25 mouse cellular contexts compared by ENCODE assay signal in the genomic region with DNA sequence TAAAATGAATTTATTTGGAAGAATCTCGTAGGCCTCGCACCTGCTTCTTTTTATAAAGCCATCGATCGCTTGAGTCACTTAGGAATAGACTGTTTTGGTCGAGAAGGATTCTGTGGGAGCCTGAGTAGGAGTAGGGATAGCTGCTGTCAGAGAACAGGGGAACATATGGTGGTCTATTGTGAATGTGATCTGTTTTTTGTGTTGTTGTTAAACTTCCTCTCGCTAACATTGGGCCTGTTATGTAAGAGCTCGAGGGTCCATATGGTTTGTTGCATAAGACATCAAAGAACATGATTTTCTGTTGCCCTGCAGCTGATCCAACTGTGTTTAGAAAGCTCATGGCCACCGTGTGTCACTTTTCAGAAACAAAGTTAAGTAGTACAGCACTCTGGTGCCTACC.
A peak's percentile ranks its signal among the peaks of the same experiment; 100 is the strongest.
DNase-seq lines count a peak whose midpoint lies in the region; ATAC-seq and TF ChIP-seq lines count a peak whose summit lies in the region.
"Had no signal": no experiment of that assay in that cellular context is flagged by ENCODE, and none has a peak within 500 bp of the region (broad histone marks: within the 10 kb centered on the region; RNA-seq: fewer than 3 reads in every experiment).

No protein-coding gene starts in this region.

- no peaks in the 10 kb centered on the region for H3K36me3 ChIP-seq in forebrain, embryonic 14.5 days (ENCODE audit: control insufficient read depth, insufficient read depth, low read length)
- H3K36me3 ChIP-seq in forebrain, embryonic 16.5 days (ENCODE audit: control insufficient read depth, insufficient read depth), result no peaks in the 10 kb centered on the region
- H3K36me3 ChIP-seq: embryonic facial prominence, embryonic 12.5 days; forebrain, embryonic 12.5 days; heart, embryonic 12.5 days; hindbrain, embryonic 10.5 days; intestine, embryonic 15.5 days; midbrain, embryonic 15.5 days; neural tube, embryonic 12.5 days; stomach, embryonic 15.5 days had no signal

- peaks cover under 1% of the 10 kb centered on the region; the same call in 1 of the 2 replicates for H3K4me1 ChIP-seq in forebrain, embryonic 14.5 days (ENCODE audit: control insufficient read depth, insufficient read depth, low read length)
- H3K4me1 ChIP-seq in forebrain, embryonic 16.5 days (replicated peaks; ENCODE audit: control insufficient read depth, insufficient read depth, low read length), result peaks cover under 1% of the 10 kb centered on the region
- H3K4me1 ChIP-seq: embryonic facial prominence, embryonic 12.5 days; forebrain, embryonic 12.5 days; intestine, embryonic 15.5 days; midbrain, embryonic 15.5 days; neural tube, embryonic 12.5 days; stomach, embryonic 15.5 days had no signal

- no peaks in the 10 kb centered on the region for H3K9me3 ChIP-seq in forebrain, embryonic 14.5 days (replicated peaks; ENCODE audit: control insufficient read depth, low read length)
- no peaks in the 10 kb centered on the region for H3K9me3 ChIP-seq in forebrain, embryonic 16.5 days (ENCODE audit: control insufficient read depth, low read length)
- H3K9me3 ChIP-seq: embryonic facial prominence, embryonic 12.5 days; forebrain, embryonic 12.5 days; heart, embryonic 12.5 days; hindbrain, embryonic 10.5 days; intestine, embryonic 15.5 days; midbrain, embryonic 15.5 days; neural tube, embryonic 12.5 days; stomach, embryonic 15.5 days had no signal

- no peak overlapping the region for H3K4me3 ChIP-seq in forebrain, embryonic 14.5 days (ENCODE audit: low read depth, low read length)
- H3K4me3 ChIP-seq in forebrain, embryonic 16.5 days (replicated peaks; ENCODE audit: low read length), result no peak overlapping the region
- no peak overlapping the region for H3K4me3 ChIP-seq in left cerebral cortex, adult 2 months
- H3K4me3 ChIP-seq: embryonic facial prominence, embryonic 12.5 days; forebrain, embryonic 12.5 days; heart, embryonic 12.5 days; hindbrain, embryonic 10.5 days; intestine, embryonic 15.5 days; midbrain, embryonic 15.5 days; neural tube, embryonic 12.5 days; stomach, embryonic 15.5 days had no signal

- intact Hi-C loops in left cerebral cortex, adult 2 months (cut with DNase I), result no loop called here
- intact Hi-C loops in left cerebral cortex, postnatal 4 days (cut with DNase I), result no loop called here

- H3K27me3 ChIP-seq in forebrain, embryonic 14.5 days (replicated peaks; ENCODE audit: control insufficient read depth, insufficient read depth, low read length), result no peaks in the 10 kb centered on the region
- no peaks in the 10 kb centered on the region for H3K27me3 ChIP-seq in forebrain, embryonic 16.5 days (replicated peaks; ENCODE audit: control insufficient read depth, insufficient read depth, low read length)
- H3K27me3 ChIP-seq: embryonic facial prominence, embryonic 12.5 days; heart, embryonic 12.5 days; intestine, embryonic 15.5 days; midbrain, embryonic 15.5 days; neural tube, embryonic 12.5 days; stomach, embryonic 15.5 days had no signal

- ATAC-seq in forebrain, embryonic 14.5 days, result peak; percentile 50; the same call in 1 of the 2 replicates
- no peak; the same call in 1 of the 2 replicates for ATAC-seq in forebrain, embryonic 16.5 days
- ATAC-seq: hindbrain, embryonic 16.5 days; intestine, embryonic 15.5 days; midbrain, embryonic 15.5 days had no signal

- H3K4me2 ChIP-seq in forebrain, embryonic 14.5 days (ENCODE audit: low read length), result no peak overlapping the region
- H3K4me2 ChIP-seq in forebrain, embryonic 16.5 days (ENCODE audit: low read length), result no peak overlapping the region
- H3K4me2 ChIP-seq: embryonic facial prominence, embryonic 12.5 days; forebrain, embryonic 12.5 days; heart, embryonic 12.5 days; intestine, embryonic 15.5 days; midbrain, embryonic 15.5 days; neural tube, embryonic 12.5 days; stomach, embryonic 15.5 days had no signal

- no peak for TF ChIP-seq CTCF in left cerebral cortex, adult 2 months (IDR thresholded peaks at IDR 0.05)
- TF ChIP-seq CTCF in brain, embryonic 14.5 days (IDR thresholded peaks at IDR 0.05; ENCODE audit: borderline replicate concordance, extremely low read depth, insufficient read depth, insufficient read length), result no peak

- no peak overlapping the region for H3K9ac ChIP-seq in forebrain, embryonic 14.5 days (ENCODE audit: low read length)
- no peak overlapping the region for H3K9ac ChIP-seq in forebrain, embryonic 16.5 days (replicated peaks; ENCODE audit: low read depth, low read length)
- H3K9ac ChIP-seq: embryonic facial prominence, embryonic 12.5 days; forebrain, embryonic 12.5 days; heart, embryonic 12.5 days; intestine, embryonic 15.5 days; midbrain, embryonic 15.5 days; neural tube, embryonic 12.5 days; stomach, embryonic 15.5 days had no signal

- TF ChIP-seq POLR2A in brain, embryonic 14.5 days (IDR thresholded peaks at IDR 0.05; ENCODE audit: borderline replicate concordance, extremely low read depth, insufficient read depth, insufficient read length, poor library complexity, severe bottlenecking), result no peak

- peak; percentile 33 for DNase-seq in forebrain, embryonic 14.5 days (ENCODE audit: low spot score)
- DNase-seq in left cerebral cortex, adult 2 months (ENCODE audit: extremely low spot score in 1 of 2, low spot score in 2 of 2), result peak; percentile 17 to 40
- DNase-seq in left cerebral cortex, postnatal 4 days, result no peak
- peak; percentile 65 for DNase-seq in brain, embryonic 14.5 days (ENCODE audit: low read depth)
- peak; percentile 89 for DNase-seq in layer of hippocampus, adult 9-11 months
- no peak for DNase-seq in cerebellum, adult 9-10 months
- DNase-seq in ovary, postnatal 14 days (ENCODE audit: low spot score), result no peak
- DNase-seq: adrenal gland, postnatal 14 days; cerebellum, postnatal 10 days; heart, postnatal 10 days; kidney, adult 9 months; kidney, postnatal 14 days; lung, postnatal 4 days; thymus, adult 2 months; thymus, postnatal 4 days had no signal

- no peak overlapping the region for H3K27ac ChIP-seq in forebrain, embryonic 14.5 days (ENCODE audit: low read depth, low read length)
- no peak overlapping the region for H3K27ac ChIP-seq in forebrain, embryonic 16.5 days (ENCODE audit: low read length)
- H3K27ac ChIP-seq in left cerebral cortex, adult 2 months, result no peak overlapping the region
- H3K27ac ChIP-seq: embryonic facial prominence, embryonic 12.5 days; forebrain, embryonic 12.5 days; hindbrain, embryonic 10.5 days; intestine, embryonic 15.5 days; midbrain, embryonic 15.5 days; neural tube, embryonic 12.5 days; stomach, embryonic 15.5 days had no signal

- 60% methylated on average over 8 of the region's 8 CpGs for WGBS in forebrain, embryonic 14.5 days
- WGBS in forebrain, embryonic 16.5 days, result 59% methylated on average over 8 of the region's 8 CpGs

Comparison
In these comparisons a context has a peak if more than half of its experiments do, and no peak if none do; other contexts are left out.
1. DNase-seq: peak in forebrain, embryonic 14.5 days (single experiment), left cerebral cortex, adult 2 months (2 of 2), brain, embryonic 14.5 days (single experiment) and layer of hippocampus, adult 9-11 months (single experiment); none in left cerebral cortex, postnatal 4 days (single experiment), cerebellum, adult 9-10 months (single experiment) and ovary, postnatal 14 days (single experiment).